Mouse (Mus musculus) liver, embryonic 13.5 days (tissue): ENCODE data around the gene Popdc2. TPM values are rescaled to one million over a fixed set of nuclear protein-coding genes. Genes with fewer than 3 reads are reported as not detected.

ENCODE experiments used
- ATAC-seq: fragments of 200-750 bp; cut with Nextera tagmentation; 2 replicates; pipeline ENCODE4 v1.8.0; 2017; ENCODE audit warnings: low read depth, mild to moderate bottlenecking, moderate number of reproducible peaks, moderate library complexity
- DNase-seq: peaks from one replicate; pipeline ENCODE4 v3.0.0; 2022
- H3K27ac ChIP-seq: fragments of 300-500 bp; sonication (generic); 2 replicates; pipeline ENCODE4 v1.5.1; 2015; ENCODE audit warnings: moderate library complexity, mild to moderate bottlenecking, inconsistent platforms
- H3K27me3 ChIP-seq: fragments of 300-500 bp; sonication (generic); 2 replicates; pipeline ENCODE4 v1.6.1; 2015; ENCODE audit warnings: mild to moderate bottlenecking, inconsistent platforms
- H3K36me3 ChIP-seq: fragments of 300-500 bp; sonication (generic); 2 replicates; pipeline ENCODE4 v1.6.1; 2015; ENCODE audit warnings: mild to moderate bottlenecking, inconsistent platforms
- H3K4me1 ChIP-seq: fragments of 300-500 bp; sonication (generic); replicated peaks from 2 replicates; pipeline ENCODE4 v1.6.1; 2015; ENCODE audit warnings: inconsistent platforms
- H3K4me2 ChIP-seq: fragments of 300-500 bp; sonication (generic); 2 replicates; pipeline ENCODE4 v1.6.1; 2015; ENCODE audit warnings: inconsistent platforms, mild to moderate bottlenecking, moderate library complexity
- H3K4me3 ChIP-seq: fragments of 300-500 bp; sonication (generic); replicated peaks from 2 replicates; pipeline ENCODE4 v1.5.1; 2015; ENCODE audit warnings: mild to moderate bottlenecking, inconsistent platforms
- H3K9ac ChIP-seq: fragments of 300-500 bp; sonication (generic); 2 replicates; pipeline ENCODE4 v1.6.1; 2015; ENCODE audit warnings: mild to moderate bottlenecking, inconsistent platforms
- H3K9me3 ChIP-seq: fragments of 300-500 bp; sonication (generic); replicated peaks from 2 replicates; pipeline ENCODE4 v1.6.1; 2016; ENCODE audit warnings: inconsistent platforms
- WGBS: fragments of 180-500 bp; shearing (Covaris S2); methylation state at CpG from one replicate; pipeline ENCODE4 v1.1.7; 2015; ENCODE audit not compliant: insufficient replicate concordance; 5-methylcytosine and 5-hydroxymethylcytosine counted together
- polyA plus RNA-seq: library from polyadenylated mRNA; unstranded; fragments of >200 nt; fragmentation: Nextera tagmentation; extraction: Ambion mirVana; gene quantifications from 2 replicates; pipeline ENCODE4 v1.2.1, GENCODE M21; 2015

The Popdc2 gene
- polyA plus RNA-seq, 1 experiment from 2014 or later, result 24.2 TPM

- Histone ChIP-seq H3K9me3 (no peaks in the 10 kb centered on the region), H3K36me3 (peaks cover 19% of the 10 kb centered on the region), H3K9ac (peak overlapping the region; percentile 84), H3K4me1 (peaks cover 75% of the 10 kb centered on the region), H3K4me3 (peak overlapping the region; percentile 68), H3K27ac (peak overlapping the region; percentile 97), H3K27me3 (no peaks in the 10 kb centered on the region), H3K4me2 (peak overlapping the region; percentile 67)
- 33% methylated on average over 17 of the region's 17 CpGs for WGBS
- DNase-seq (no peak), ATAC-seq (no peak)
Measured at GRCm38 (mm10) chr16:38376163-38376840, 14.3 kb downstream of the Popdc2 start.

- Histone ChIP-seq H3K4me2 (peak overlapping the region; percentile 67), H3K27ac (peak overlapping the region; percentile 97), H3K9ac (peak overlapping the region; percentile 84), H3K36me3 (peaks cover 19% of the 10 kb centered on the region), H3K4me1 (peaks cover 73% of the 10 kb centered on the region), H3K9me3 (no peaks in the 10 kb centered on the region), H3K4me3 (peak overlapping the region; percentile 68), H3K27me3 (no peaks in the 10 kb centered on the region)
- 34% methylated on average over 8 of the region's 8 CpGs for WGBS
- ATAC-seq (no peak), DNase-seq (no peak)
Measured at GRCm38 (mm10) chr16:38376841-38377249, 14.8 kb downstream of the Popdc2 start.

DNA sequence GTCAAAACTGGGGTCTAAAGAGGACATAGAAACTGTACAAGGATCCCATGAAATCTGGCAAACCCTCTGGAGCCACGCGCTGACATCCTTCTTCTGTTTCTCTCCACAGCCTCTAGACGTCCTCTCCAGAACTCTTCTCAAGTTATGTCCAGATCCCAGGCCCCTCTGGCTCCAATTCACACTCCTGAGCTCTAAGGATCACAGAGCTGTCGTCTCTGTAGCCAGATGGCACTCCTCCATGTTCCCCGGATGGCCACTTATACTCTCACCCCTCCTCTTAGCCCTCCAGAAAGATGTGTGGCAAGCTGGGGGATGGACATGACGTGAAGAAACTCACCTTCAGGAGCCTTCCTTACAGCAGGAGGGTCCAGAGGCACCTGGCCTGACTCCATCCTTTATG is 15.5 kb downstream of the Popdc2 start:
- H3K4me1 ChIP-seq, result peaks cover 69% of the 10 kb centered on the region
- H3K9ac ChIP-seq, result no peak overlapping the region
- 84% methylated on average over 6 of the region's 6 CpGs for WGBS
- peak overlapping the region; percentile 97 for H3K27ac ChIP-seq
- H3K4me2 ChIP-seq, result peak overlapping the region; percentile 67; the same call in 1 of the 2 replicates
- no peaks in the 10 kb centered on the region for H3K9me3 ChIP-seq
- no peak overlapping the region for H3K4me3 ChIP-seq
- no peak for DNase-seq
- peaks cover 19% of the 10 kb centered on the region for H3K36me3 ChIP-seq
- no peak for ATAC-seq
- no peaks in the 10 kb centered on the region for H3K27me3 ChIP-seq

- 83% methylated on average over 6 of the region's 6 CpGs for WGBS
- no peak for ATAC-seq
- H3K27me3 ChIP-seq, result no peaks in the 10 kb centered on the region
- no peak overlapping the region for H3K4me2 ChIP-seq
- H3K4me3 ChIP-seq, result no peak overlapping the region
- peaks cover 67% of the 10 kb centered on the region for H3K4me1 ChIP-seq
- H3K36me3 ChIP-seq, result peaks cover 19% of the 10 kb centered on the region
- H3K27ac ChIP-seq, result peak overlapping the region; percentile 2; the same call in 1 of the 2 replicates
- DNase-seq, result no peak
- H3K9ac ChIP-seq, result no peak overlapping the region
- H3K9me3 ChIP-seq, result no peaks in the 10 kb centered on the region
Measured at GRCm38 (mm10) chr16:38378591-38378990, 16.6 kb downstream of the Popdc2 start.

DNA sequence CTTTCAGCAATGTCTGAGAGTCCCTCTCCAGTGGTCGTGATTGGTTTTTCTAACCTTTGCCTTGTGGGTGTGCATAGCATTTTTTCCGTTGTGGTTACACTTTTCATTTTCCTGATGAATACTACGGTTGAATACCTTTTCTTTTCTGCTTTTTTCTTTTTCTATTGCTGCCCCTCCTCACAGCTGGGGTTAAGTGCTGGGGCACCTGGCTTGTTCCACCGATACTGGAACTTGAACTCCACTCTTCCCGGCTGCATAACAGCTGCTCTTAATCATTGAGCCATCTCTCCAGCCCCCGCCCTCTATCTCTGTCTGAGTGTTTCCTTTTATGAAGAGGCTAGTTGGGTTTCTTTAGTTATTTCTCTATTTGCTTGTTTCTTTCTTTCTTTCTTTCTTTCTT is 17.1 kb downstream of the Popdc2 start:
- WGBS, result 25% methylated on average over 6 of the region's 6 CpGs
- Histone ChIP-seq H3K9ac (no peak overlapping the region), H3K36me3 (peaks cover 19% of the 10 kb centered on the region), H3K4me2 (no peak overlapping the region), H3K4me1 (peaks cover 67% of the 10 kb centered on the region), H3K27ac (peak overlapping the region; percentile 2; the same call in 1 of the 2 replicates), H3K27me3 (no peaks in the 10 kb centered on the region), H3K9me3 (no peaks in the 10 kb centered on the region), H3K4me3 (no peak overlapping the region)
- ATAC-seq (no peak), DNase-seq (no peak)

DNA sequence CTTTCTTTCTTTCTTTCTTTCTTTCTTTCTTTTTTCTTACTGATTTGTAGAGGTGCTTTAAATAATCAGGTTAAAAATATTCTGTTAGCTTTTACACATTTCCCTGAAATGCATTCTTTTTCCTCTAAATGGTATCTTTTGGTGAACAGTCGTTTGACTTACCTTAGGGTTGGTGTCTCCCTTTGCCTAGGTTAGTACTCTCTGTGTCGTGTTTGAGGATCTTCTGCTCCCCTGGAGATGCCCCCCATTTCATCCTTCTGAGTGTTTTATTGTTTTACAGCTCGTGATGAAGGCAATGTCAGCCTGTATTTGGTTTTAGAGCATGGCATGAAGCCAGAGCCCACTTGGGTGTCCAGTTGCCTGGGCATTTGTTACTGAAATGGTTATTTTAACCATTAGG is 17.5 kb downstream of the Popdc2 start:
- no peaks in the 10 kb centered on the region for H3K9me3 ChIP-seq
- H3K9ac ChIP-seq, result no peak overlapping the region
- no peak for ATAC-seq
- DNase-seq, result no peak
- no peaks in the 10 kb centered on the region for H3K27me3 ChIP-seq
- no peak overlapping the region for H3K27ac ChIP-seq
- H3K4me1 ChIP-seq, result peaks cover 67% of the 10 kb centered on the region
- no peak overlapping the region for H3K4me2 ChIP-seq
- H3K36me3 ChIP-seq, result peaks cover 19% of the 10 kb centered on the region
- 36% methylated on average over 3 of the region's 3 CpGs for WGBS
- no peak overlapping the region for H3K4me3 ChIP-seq

DNA sequence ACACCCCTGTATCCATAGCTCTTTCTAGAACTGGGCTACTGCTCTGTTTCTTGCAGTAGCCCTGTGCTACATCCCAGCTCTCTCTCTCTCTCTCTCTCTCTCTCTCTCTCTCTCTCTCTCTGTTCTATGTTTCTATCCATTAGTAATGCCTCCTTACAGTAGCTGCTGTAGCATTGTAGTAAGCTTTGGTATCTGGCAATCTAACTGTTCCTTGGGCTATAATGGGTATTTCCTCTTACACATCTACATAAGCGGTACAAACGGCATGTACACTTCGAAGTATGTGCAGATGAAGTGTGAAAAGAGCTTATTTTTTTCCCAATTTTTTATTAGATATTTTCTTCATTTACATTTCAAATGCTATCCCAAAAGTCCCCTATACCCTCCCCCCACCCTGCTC is 17.9 kb downstream of the Popdc2 start:
- no peak overlapping the region for H3K9ac ChIP-seq
- ATAC-seq (no peak), DNase-seq (no peak)
- peaks cover 67% of the 10 kb centered on the region for H3K4me1 ChIP-seq
- H3K27ac ChIP-seq, result no peak overlapping the region
- H3K4me3 ChIP-seq, result no peak overlapping the region
- WGBS, result 82% methylated on average over 3 of the region's 3 CpGs
- no peaks in the 10 kb centered on the region for H3K9me3 ChIP-seq
- H3K36me3 ChIP-seq, result peaks cover 19% of the 10 kb centered on the region
- H3K4me2 ChIP-seq, result no peak overlapping the region
- no peaks in the 10 kb centered on the region for H3K27me3 ChIP-seq

- Histone ChIP-seq H3K27ac (peak overlapping the region; percentile 65), H3K4me2 (peak overlapping the region; percentile 10; the same call in 1 of the 2 replicates), H3K4me1 (peaks cover 67% of the 10 kb centered on the region), H3K27me3 (no peaks in the 10 kb centered on the region), H3K9ac (no peak overlapping the region), H3K9me3 (no peaks in the 10 kb centered on the region), H3K36me3 (peaks cover under 1% of the 10 kb centered on the region; the same call in 1 of the 2 replicates), H3K4me3 (no peak overlapping the region)
- peak; percentile 85 for ATAC-seq
- 23% methylated on average over 2 of the region's 2 CpGs for WGBS
- peak; percentile 40 for DNase-seq
Measured at GRCm38 (mm10) chr16:38383683-38384082, 21.7 kb downstream of the Popdc2 start.

- H3K9ac ChIP-seq, result no peak overlapping the region
- no peaks in the 10 kb centered on the region for H3K36me3 ChIP-seq
- H3K4me2 ChIP-seq, result no peak overlapping the region
- H3K27ac ChIP-seq, result peak overlapping the region; percentile 65
- H3K9me3 ChIP-seq, result no peaks in the 10 kb centered on the region
- ATAC-seq (no peak), DNase-seq (no peak)
- WGBS, result 72% methylated on average over 6 of the region's 6 CpGs
- peaks cover 55% of the 10 kb centered on the region for H3K4me1 ChIP-seq
- no peaks in the 10 kb centered on the region for H3K27me3 ChIP-seq
- no peak overlapping the region for H3K4me3 ChIP-seq
Measured at GRCm38 (mm10) chr16:38385184-38385634, 23.2 kb downstream of the Popdc2 start.

DNA sequence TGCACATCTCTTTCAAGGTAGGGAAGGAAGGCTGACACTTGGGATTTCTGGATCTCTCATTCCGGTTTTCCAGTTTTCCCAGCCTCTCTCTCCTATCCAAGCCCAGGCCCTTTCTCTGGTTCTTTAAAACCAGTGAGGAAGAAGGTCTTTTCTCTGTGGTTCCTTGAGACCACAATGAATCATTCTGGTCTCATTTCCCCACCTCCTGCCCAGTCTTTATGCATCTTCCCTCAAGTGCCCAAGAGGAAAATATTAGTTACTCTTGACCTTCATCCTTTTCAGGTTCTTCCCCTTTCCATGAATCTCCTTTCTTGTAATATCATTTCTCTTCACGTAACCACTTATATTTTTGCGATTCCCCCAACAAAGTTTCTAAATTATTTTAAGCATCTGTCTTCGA is 23.7 kb downstream of the Popdc2 start:
- no peaks in the 10 kb centered on the region for H3K9me3 ChIP-seq
- H3K4me2 ChIP-seq, result no peak overlapping the region
- H3K9ac ChIP-seq, result no peak overlapping the region
- DNase-seq (no peak), ATAC-seq (no peak)
- WGBS, result 88% methylated on average over 4 of the region's 4 CpGs
- peak overlapping the region; percentile 65; the same call in 1 of the 2 replicates for H3K27ac ChIP-seq
- H3K4me3 ChIP-seq, result no peak overlapping the region
- no peaks in the 10 kb centered on the region for H3K27me3 ChIP-seq
- H3K4me1 ChIP-seq, result peaks cover 55% of the 10 kb centered on the region
- no peaks in the 10 kb centered on the region for H3K36me3 ChIP-seq

DNA sequence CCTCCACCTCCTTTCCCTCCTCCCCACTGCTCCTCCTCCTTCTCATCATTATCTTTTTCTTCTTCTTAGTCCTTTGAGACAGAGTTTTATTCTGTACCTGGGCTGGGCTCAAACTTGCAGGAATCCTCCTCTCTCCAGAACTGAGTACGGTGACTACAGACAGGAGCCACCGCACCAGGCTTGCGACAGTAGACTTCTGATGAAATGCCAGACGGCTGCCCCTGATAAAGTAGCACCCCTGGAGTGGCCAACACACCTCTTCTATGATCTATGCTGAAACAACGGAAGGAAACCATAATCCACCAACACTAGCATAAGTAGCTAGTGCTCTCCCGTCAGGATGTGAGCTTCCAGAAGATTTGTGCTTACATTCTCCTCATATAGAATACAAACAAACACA is 25.4 kb downstream of the Popdc2 start:
- Histone ChIP-seq H3K4me2 (peak overlapping the region; percentile 6), H3K27me3 (no peaks in the 10 kb centered on the region), H3K36me3 (no peaks in the 10 kb centered on the region), H3K4me1 (peaks cover 54% of the 10 kb centered on the region), H3K9ac (peak overlapping the region; percentile 7; the same call in 1 of the 2 replicates), H3K27ac (peak overlapping the region; percentile 56), H3K4me3 (no peak overlapping the region), H3K9me3 (no peaks in the 10 kb centered on the region)
- ATAC-seq (peak; percentile 76), DNase-seq (no peak)
- 20% methylated on average over 6 of the region's 6 CpGs for whole genome bisulfite sequencing

DNA sequence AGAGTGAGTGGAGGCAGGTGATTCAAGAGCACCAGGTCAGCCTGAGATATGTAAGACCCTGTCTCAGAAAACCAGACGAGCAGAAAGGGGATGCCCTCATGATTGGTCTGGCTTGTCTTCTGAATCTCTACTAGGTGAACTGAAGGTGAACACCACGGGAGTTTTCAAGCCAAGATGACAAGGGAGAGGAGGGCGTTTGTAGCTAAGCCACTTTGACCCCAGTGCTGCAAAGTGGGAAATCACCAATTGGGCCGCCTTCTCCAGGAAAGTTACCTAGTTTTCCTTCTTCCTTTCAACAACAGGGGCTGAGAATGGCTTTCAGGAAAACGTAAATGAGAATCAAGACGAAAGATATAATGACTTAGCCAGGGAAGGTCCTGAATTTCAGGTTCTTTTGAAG is 26.7 kb downstream of the Popdc2 start:
- Histone ChIP-seq H3K9ac (no peak overlapping the region), H3K36me3 (no peaks in the 10 kb centered on the region), H3K4me1 (peaks cover 47% of the 10 kb centered on the region), H3K27me3 (no peaks in the 10 kb centered on the region), H3K27ac (no peak overlapping the region), H3K4me2 (no peak overlapping the region), H3K9me3 (no peaks in the 10 kb centered on the region), H3K4me3 (no peak overlapping the region)
- WGBS, result 69% methylated on average over 6 of the region's 6 CpGs
- ATAC-seq (no peak), DNase-seq (no peak)
